Mouse (Mus musculus): ENCODE data around the gene Ankrd40. TPM values are rescaled to one million over a fixed set of nuclear protein-coding genes. Genes with fewer than 3 reads are reported as not detected.

Ankrd40 gene
- total RNA-seq, 2 experiments from 2014 or later = 274 to 280 TPM

GRCm38 (mm10) chr11:94350337-94350736 lies 22.5 kb downstream of the Ankrd40 start:
- DNase-seq = no peak

GRCm38 (mm10) chr11:94351094-94351493 lies 23.3 kb downstream of the Ankrd40 start:
- DNase-seq = no peak

GRCm38 (mm10) chr11:94355521-94356217 lies 27.9 kb downstream of the Ankrd40 start:
- no peak for DNase-seq

- DNase-seq = no peak
Measured at GRCm38 (mm10) chr11:94359168-94359567, 31.4 kb downstream of the Ankrd40 start.

GRCm38 (mm10) chr11:94361166-94361870 lies 33.5 kb downstream of the Ankrd40 start:
- no peak for DNase-seq

GRCm38 (mm10) chr11:94362101-94362500 lies 34.3 kb downstream of the Ankrd40 start:
- no peak for DNase-seq

GRCm38 (mm10) chr11:94363690-94364089 lies 35.9 kb downstream of the Ankrd40 start:
- no peak for DNase-seq

GRCm38 (mm10) chr11:94365340-94365739 lies 37.5 kb downstream of the Ankrd40 start:
- DNase-seq = no peak

GRCm38 (mm10) chr11:94369981-94370380 lies 42.2 kb downstream of the Ankrd40 start:
- DNase-seq = no peak

GRCm38 (mm10) chr11:94370809-94371208 lies 43.0 kb downstream of the Ankrd40 start:
- no peak for DNase-seq

GRCm38 (mm10) chr11:94374276-94374948 lies 46.6 kb downstream of the Ankrd40 start:
- no peak for DNase-seq

GRCm38 (mm10) chr11:94379061-94379460 lies 51.3 kb downstream of the Ankrd40 start:
- DNase-seq = no peak

GRCm38 (mm10) chr11:94379736-94380135 lies 51.9 kb downstream of the Ankrd40 start:
- no peak for DNase-seq

GRCm38 (mm10) chr11:94385977-94386771 lies 58.4 kb downstream of the Ankrd40 start:
- DNase-seq = peak; percentile 59 to 65

GRCm38 (mm10) chr11:94387756-94388155 lies 60.0 kb downstream of the Ankrd40 start:
- no peak for DNase-seq

- no peak for DNase-seq
Measured at GRCm38 (mm10) chr11:94389021-94389420, 61.2 kb downstream of the Ankrd40 start.

GRCm38 (mm10) chr11:94389724-94390396 lies 62.1 kb downstream of the Ankrd40 start:
- DNase-seq = no peak

- DNase-seq = no peak
Measured at GRCm38 (mm10) chr11:94390825-94391224, 63.0 kb downstream of the Ankrd40 start.

Data from heart, adult 18-20 months (tissue).